Mouse (Mus musculus) NIH3T3 (cell line): ENCODE results near the gene Gse1.

Experiments used
- DNase-seq: peaks from one replicate; pipeline ENCODE4 v3.0.0-alpha.2; 2012; ENCODE audit warnings: low read depth

The Gse1 gene

DNA sequence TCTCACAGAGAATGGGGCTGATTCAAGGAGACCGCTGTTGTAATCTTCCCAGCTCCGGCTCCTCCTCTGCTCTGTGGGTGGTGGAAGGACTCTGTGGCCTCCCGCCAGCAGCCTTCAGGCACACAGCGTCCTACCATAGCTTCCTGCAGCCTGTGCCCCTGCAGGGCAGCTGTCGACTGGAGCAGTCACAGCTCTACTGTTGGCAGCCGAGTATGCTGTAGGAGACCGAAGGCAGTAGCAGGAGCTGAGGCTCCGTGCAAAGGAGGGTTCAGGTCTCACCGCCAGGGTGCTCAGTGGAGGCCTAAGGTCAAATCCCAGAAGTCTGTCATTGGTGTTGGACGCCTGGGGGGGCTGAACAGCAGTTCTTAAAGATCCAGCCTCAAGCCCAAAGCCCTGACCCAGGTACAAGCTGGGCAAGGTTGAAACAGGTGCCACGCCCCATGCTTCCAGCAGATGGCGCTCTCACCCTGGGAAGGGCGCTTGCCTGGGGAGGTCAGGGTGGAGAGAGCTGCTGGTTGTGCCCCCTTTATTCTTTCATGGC lies 72.4 kb downstream of the Gse1 start:
- DNase-seq = peak; percentile 73

DNA sequence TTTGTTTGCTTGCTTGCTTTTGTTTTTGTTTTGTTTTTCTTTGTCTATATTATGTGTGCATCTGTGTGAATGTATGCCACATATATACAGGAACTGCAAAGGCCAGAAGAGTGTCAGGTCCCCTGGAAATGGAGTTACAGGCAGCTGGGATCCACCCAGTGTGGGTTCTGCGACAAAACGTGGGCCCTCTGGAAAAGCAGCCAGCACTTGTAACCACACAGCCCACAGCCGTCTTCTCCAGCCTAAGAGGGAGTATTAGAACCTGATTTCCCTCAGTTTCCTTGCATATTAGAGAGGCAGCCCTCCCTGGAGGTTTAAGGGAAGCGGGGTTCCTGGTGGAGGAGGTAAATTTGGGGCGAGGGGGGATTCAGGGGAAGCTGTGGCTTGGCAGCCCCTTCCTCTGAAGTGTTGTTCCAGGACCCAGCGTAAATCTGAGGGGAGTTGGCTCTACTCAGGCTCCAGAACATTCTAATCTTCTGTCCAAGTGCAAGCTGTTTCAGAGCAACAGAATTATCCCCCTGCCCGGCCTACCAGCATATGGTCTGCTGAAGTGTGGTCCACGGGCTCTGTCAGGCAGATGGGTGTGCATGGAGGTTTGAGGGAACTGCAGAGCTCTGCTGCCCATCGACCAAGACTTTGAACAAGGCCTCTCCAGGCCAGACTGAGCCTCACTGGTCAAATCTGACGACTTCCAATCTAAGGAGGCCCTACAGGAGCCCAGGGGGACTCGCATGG lies 74.9 kb downstream of the Gse1 start:
- no peak for DNase-seq

DNA sequence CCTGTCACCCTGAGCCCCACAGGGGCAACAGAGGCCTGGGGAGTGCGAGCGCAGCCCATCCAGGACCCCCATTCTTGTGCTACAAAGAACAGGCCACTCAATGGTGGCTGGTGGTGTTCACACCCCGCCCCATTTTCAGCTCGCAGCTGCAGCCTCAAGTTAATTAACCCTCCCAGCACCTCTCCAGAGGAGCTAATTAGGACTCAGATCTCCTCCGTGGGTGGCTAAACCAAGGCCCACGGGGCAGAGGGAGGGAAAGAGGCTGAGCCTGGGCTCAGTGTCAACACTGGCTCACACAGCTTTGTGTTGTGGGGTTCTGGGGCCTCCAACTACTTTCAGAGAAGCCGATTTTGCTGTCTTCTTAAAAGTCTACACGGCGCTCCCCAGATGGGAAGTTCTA lies 75.8 kb downstream of the Gse1 start:
- no peak for DNase-seq

- DNase-seq = no peak
These were observed 77.6 kb downstream of the Gse1 start for GRCm38 (mm10) chr8:120305800-120306385.

DNA sequence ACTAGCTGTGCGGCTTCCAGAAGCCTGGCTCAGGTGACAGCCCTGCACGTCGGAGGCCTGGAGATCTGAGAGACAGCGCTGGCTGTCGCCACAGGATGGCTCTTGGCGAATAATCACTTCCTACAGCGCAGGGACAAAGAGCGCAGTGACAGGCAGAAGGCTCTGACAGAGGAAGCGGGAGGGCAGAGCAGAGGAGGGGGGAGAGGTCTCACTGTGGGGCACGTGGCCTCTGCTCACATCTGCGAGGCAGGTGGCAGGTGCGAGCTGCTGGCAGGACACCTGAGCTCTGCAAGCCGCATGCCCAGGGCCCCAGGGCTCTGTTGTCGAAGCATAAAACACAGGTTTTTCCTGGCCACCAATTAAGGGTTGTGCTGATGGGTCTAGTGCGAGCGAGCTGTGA lies 78.8 kb downstream of the Gse1 start:
- no peak for DNase-seq

DNA sequence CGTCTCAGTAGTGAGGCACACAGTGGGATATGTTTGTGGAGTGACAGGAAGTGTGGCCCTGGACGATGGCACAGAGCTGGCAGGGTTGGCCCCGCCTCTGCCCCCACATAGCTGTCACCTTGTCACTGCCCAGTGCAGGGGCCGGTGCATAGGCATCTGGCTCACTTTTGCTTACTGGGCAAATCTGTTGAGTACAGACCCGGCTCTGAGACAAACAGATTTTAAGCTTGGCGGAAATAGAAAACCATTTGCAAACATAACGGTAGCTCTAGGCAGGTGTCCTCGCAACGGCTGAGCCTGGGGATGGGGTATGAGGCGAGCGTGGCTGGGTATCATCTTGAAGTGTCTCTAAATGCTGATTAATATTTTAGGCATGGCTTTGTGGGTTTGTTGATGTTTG lies 79.3 kb downstream of the Gse1 start:
- DNase-seq = no peak

- peak; percentile 43 for DNase-seq
These were observed 79.9 kb downstream of the Gse1 start for GRCm38 (mm10) chr8:120308131-120308530.

GRCm38 (mm10) chr8:120308553-120308952 lies 80.3 kb downstream of the Gse1 start:
- peak; percentile 85 for DNase-seq

- DNase-seq = no peak
These were observed 81.1 kb downstream of the Gse1 start for GRCm38 (mm10) chr8:120309326-120309725.

- no peak for DNase-seq
These were observed 81.8 kb downstream of the Gse1 start for GRCm38 (mm10) chr8:120310063-120310462.

GRCm38 (mm10) chr8:120312452-120312851 lies 84.2 kb downstream of the Gse1 start:
- no peak for DNase-seq

GRCm38 (mm10) chr8:120313674-120314073 lies 85.4 kb downstream of the Gse1 start:
- DNase-seq = no peak

GRCm38 (mm10) chr8:120314932-120315331 lies 86.7 kb downstream of the Gse1 start:
- DNase-seq = no peak

DNA sequence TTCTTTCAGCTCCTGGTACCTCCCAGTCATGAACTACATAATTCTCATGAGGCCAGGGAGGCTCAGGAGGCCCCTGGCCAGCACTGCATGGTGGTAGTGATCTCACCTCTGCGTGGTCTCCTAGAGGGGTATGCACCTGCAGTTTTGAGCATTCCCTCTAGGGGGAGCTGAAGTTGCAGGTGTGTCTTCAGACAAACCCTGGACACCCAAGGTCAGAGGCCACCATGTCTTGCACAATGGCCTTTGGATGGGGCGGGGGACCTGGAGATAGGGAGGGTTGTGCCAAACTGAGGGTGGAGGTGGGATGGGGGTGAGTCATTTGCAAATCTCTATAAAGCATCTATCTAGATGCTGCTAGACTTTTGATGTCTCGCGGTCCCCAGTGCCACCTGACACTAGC lies 87.4 kb downstream of the Gse1 start:
- no peak for DNase-seq

GRCm38 (mm10) chr8:120316707-120317106 lies 88.5 kb downstream of the Gse1 start:
- DNase-seq = no peak

DNA sequence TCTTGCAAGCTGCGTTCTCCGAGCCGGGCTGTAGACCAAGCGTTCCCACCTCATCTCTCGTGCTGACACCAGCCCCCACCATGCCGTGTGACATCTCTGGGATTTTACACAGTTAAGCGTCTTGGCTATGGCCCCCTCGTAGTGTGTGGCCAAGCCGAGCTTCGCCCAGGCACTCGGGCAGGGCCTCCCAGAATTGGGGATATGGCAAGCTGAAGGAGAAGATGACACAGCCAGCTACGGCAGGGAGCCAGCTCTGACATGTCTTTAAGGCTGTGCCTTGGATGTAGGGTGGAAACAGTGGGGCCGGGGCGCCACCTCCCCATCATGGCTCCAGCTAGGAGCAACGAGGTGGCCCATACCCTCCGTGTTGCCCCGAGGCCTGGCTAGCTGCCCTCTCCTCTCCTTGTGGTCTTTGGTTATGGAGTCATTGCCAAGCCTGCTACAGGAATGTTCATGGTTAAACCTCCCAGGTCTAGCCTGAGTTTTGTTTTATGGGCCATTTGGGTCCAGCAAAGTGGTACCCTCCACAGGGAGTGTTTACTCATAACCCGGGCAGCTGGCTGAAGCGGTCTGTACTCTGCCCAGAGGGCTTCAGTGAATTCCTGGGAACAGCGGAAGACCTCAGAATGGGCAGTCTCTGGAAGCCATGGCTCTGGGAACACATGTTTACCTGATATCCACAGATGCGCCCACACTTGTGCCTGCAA lies 89.0 kb downstream of the Gse1 start:
- DNase-seq = peak; percentile 57

- DNase-seq = peak; percentile 80
These were observed 90.3 kb downstream of the Gse1 start for GRCm38 (mm10) chr8:120318476-120318991.

DNA sequence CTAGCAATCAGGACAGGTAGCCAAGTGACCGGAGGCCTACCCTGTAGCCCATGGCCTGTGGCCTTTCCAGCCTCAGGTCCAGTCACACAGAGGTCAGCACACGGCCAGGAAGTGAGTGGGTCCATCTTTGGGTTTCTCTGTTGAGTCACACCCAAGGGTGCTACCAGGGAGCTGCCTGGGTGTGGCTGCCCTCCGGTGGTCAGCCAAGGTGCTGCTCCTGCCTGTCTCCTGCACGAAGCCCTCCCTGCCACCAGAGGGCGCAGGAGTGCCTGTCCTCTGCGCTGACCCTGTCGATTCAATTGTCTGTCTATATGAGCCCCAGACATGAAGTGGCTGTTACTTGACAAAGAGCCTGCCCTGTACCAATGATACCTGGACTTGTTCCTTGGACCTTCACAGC lies 91.2 kb downstream of the Gse1 start:
- peak; percentile 88 for DNase-seq

GRCm38 (mm10) chr8:120320146-120320545 lies 91.9 kb downstream of the Gse1 start:
- DNase-seq = no peak

GRCm38 (mm10) chr8:120321724-120322123 lies 93.5 kb downstream of the Gse1 start:
- DNase-seq = peak; percentile 68

DNA sequence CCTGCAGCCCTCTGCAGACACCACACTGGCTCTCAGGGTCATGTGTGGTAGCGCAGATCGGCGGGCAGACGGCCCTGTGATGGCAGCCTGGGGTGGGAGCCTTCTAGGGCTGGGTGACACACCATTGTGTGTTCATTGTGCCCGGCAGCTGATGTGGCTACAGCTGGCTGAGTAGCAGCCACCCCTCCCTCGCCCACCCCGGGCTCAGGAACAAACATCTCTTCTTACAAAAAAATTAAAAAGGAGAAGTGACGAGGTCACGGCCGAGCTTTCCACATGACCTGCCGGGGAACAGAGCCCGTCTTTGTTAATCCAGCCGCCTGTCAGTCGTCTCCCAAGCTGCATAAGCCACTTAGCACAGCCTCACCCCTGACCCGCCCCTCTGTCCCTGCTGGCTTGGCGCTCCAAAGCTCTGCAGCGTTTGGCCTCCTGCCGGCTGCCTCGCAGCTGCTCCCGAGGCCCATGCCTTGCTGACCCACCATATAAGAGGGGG lies 94.7 kb downstream of the Gse1 start:
- DNase-seq = no peak

GRCm38 (mm10) chr8:120324555-120324954 lies 96.3 kb downstream of the Gse1 start:
- DNase-seq = no peak
